Mouse (Mus musculus) colon, adult 2 months (tissue): ENCODE measurements around the gene Plch2. TPM values are rescaled to one million over a fixed set of nuclear protein-coding genes. Genes with fewer than 3 reads are reported as not detected.

ENCODE experiments used
- polyA plus RNA-seq: library from polyadenylated mRNA; depleted of rRNA; stranded (reverse); fragments of >200 nt; gene quantifications from 2 replicates; pipeline ENCODE4 v1.2.3, GENCODE M21; 2012; rRNA removed

Gene Plch2
- 107 and 113 TPM in 2 replicates for polyA plus RNA-seq

DNA sequence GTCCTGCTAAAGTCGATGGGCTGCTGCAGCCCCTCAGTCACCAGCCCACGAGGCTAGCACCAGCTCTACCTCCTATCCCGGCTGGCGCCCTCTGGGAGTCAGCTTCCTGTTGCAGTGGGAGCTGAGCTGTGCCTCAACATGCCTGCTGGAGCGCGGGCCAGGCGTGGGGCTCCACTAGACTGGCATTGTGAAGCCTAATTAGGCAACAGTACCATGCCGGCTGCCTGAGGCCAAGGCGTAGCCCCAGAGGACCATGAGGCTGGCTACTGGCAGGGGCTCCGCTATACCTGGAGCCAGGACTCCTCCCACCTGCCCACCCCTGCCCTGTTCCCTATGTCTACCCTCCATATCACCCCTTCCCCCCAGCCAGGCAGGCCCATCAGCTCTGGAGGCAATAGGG, at the start of gene Plch2:
Gene Plch2 (minus strand): TSS at position 61 of the 400 bp plus-strand sequence.

GRCm38 (mm10) chr4:155086108-155087024, 29.8 kb upstream of the Plch2 start, which contains the start of the genes Rer1 and Morn1:
TSS of gene Rer1 (minus strand) at chr4:155086382.
TSS of gene Morn1 (plus strand) at chr4:155086577.

GRCm38 (mm10) chr4:155066834-155067522, 10.4 kb upstream of the Plch2 start, which contains the start of gene Pex10:
TSS of gene Pex10 (plus strand) at chr4:155067016.

GRCm38 (mm10) chr4:154963901-154964580, 92.5 kb downstream of the Plch2 start, which contains the start of gene Pank4:
TSS of gene Pank4 (plus strand) at chr4:154964123.

GRCm38 (mm10) chr4:154960690-154961225, 95.8 kb downstream of the Plch2 start, which contains the start of gene Hes5:
TSS of gene Hes5 (plus strand) at chr4:154960923.

Other genes with a start within 250 kb of the Plch2 start
- 0.14 and 0.19 TPM in 2 replicates for gene Ttc34, start 219.3 kb downstream of the Plch2 start, polyA plus RNA-seq
- 0.23 TPM in 1 of 2 replicates, not detected in the other for gene Mmel1, start 187.2 kb downstream of the Plch2 start, polyA plus RNA-seq
- 13.5 and 17.0 TPM in 2 replicates for gene Fam213b, start 157.6 kb downstream of the Plch2 start, polyA plus RNA-seq
- gene Tnfrsf14, start 128.2 kb downstream of the Plch2 start, polyA plus RNA-seq: 57.2 and 61.1 TPM in 2 replicates
- gene Hes5, start 95.9 kb downstream of the Plch2 start, polyA plus RNA-seq: 0.17 and 0.54 TPM in 2 replicates
- 30.0 and 40.2 TPM in 2 replicates for gene Pank4, start 92.7 kb downstream of the Plch2 start, polyA plus RNA-seq
- gene Pex10, start 10.2 kb upstream of the Plch2 start, polyA plus RNA-seq: 16.7 and 24.8 TPM in 2 replicates
- 91.5 and 122 TPM in 2 replicates for gene Rer1, start 29.6 kb upstream of the Plch2 start, polyA plus RNA-seq
- 5.7 and 6.6 TPM in 2 replicates for gene Morn1, start 29.8 kb upstream of the Plch2 start, polyA plus RNA-seq
- gene Ski, start 165.8 kb upstream of the Plch2 start, polyA plus RNA-seq: 59.2 and 61.8 TPM in 2 replicates
- 43.9 and 61.0 TPM in 2 replicates for gene Faap20, start 193.0 kb upstream of the Plch2 start, polyA plus RNA-seq